Mouse (Mus musculus): Measurements from ENCODE around the gene Glis1. TPM values are rescaled to one million over a fixed set of nuclear protein-coding genes. Genes with fewer than 3 reads are reported as not detected.
A peak's percentile ranks its signal among the peaks of the same experiment; 100 is the strongest.

Gene Glis1
- polyA plus RNA-seq, 1 experiment from 2014 or later = 5.6 TPM

DNA sequence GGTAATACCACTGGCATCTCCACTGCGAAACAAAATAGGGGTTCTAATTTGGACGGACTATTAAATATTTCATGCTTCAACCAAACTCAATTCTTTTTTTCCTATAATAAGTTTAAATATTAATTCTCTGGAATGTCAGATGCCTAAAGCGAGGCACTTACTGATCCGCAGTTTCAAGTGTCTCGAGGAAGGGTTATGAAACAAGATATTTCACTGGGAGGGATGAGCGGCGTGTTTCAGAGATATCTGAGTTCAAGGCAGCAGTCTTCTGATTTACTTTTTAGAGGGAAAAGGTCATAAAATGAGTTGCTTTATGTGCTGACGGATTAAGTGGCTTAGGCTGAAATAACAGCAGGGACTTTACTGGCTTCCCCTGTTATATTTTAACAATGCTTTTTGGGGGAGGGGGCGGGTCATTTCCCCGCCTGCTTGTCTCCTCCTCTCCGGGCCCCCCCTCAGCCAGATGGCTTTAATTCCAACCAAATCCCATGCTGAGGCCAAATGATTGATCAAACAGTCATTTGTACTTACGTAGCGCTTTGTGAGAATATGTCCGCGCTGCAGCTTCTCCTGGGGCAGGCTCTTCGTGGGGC lies 8.6 kb downstream of the Glis1 start:
- Histone ChIP-seq H3K9me3 (ENCODE audit: control insufficient read depth, low read length) (no peaks in the 10 kb centered on the region), H3K4me1 (replicated peaks; ENCODE audit: control insufficient read depth, insufficient read depth, low read length) (0 out of 2 replicates have a peak, but pooled peaks cover 4% of the 10 kb centered on the region), H3K4me3 (replicated peaks; ENCODE audit: low read length) (no peak overlapping the region), H3K36me3 (replicated peaks; ENCODE audit: control insufficient read depth, insufficient read depth) (no peaks in the 10 kb centered on the region), H3K27me3 (ENCODE audit: control insufficient read depth, insufficient read depth, low read length) (peaks cover 29% of the 10 kb centered on the region), H3K4me2 (replicated peaks) (no peak overlapping the region), H3K27ac (no peak overlapping the region), H3K9ac (no peak overlapping the region)
- DNase-seq (ENCODE audit: low spot score) = no peak
- no peak for ATAC-seq (ENCODE audit: low FRiP score)
- 41% methylated on average over 16 of the region's 16 CpGs for WGBS

DNA sequence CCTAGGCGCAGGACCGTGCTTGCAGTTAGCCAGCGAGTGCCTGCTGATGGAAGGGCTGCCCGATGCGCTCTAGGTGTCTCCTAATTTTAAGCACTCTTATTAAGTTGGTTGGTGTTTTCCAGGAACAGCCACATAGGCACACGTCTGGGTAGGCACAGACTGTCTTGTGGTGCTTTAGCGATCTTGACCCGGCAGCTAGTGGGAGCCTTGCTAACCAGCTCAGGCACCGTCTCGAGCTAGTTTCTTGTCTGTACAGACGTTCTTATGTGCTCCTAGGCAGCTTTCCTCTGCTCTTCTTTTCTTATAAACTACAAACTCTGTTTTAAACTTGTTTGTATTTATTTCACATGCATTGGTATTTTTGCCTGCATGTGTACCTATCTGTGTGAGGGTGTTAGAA lies 9.2 kb downstream of the Glis1 start:
- peaks cover 24% of the 10 kb centered on the region; the same call in 1 of the 2 replicates for H3K27me3 ChIP-seq (ENCODE audit: control insufficient read depth, insufficient read depth, low read length)
- H3K4me1 ChIP-seq (replicated peaks; ENCODE audit: control insufficient read depth, insufficient read depth, low read length) = 0 out of 2 replicates have a peak, but pooled peaks cover 4% of the 10 kb centered on the region
- no peak overlapping the region for H3K27ac ChIP-seq
- H3K36me3 ChIP-seq (replicated peaks; ENCODE audit: control insufficient read depth, insufficient read depth) = no peaks in the 10 kb centered on the region
- ATAC-seq (ENCODE audit: low FRiP score) (no peak), DNase-seq (ENCODE audit: low spot score) (no peak)
- no peaks in the 10 kb centered on the region for H3K9me3 ChIP-seq (ENCODE audit: control insufficient read depth, low read length)
- no peak overlapping the region for H3K4me3 ChIP-seq (replicated peaks; ENCODE audit: low read length)
- no peak overlapping the region for H3K9ac ChIP-seq
- H3K4me2 ChIP-seq (replicated peaks) = no peak overlapping the region
- 50% methylated on average over 11 of the region's 11 CpGs for WGBS

DNA sequence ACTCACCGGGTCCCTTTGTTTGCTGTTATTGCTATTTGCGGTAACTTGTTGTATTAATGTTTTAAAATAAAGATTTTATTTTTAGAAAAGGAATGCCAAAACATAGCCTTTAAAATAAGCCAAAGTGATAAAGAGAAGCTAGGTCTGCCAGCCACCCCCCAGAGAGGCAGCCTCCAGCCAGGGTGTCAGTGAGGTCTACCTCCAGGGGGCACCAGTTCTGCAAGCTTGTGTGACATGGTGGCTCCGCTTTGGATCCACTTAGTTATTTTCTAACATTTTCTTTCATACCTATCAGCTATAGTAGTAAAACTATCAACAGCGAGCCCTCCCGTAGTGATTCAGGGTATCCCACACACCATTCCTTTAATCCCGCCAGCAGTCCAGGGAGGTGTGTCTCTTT lies 14.1 kb downstream of the Glis1 start:
- DNase-seq (ENCODE audit: low spot score) = no peak
- WGBS = 91% methylated on average over 6 of the region's 6 CpGs
- Histone ChIP-seq H3K27me3 (ENCODE audit: control insufficient read depth, insufficient read depth, low read length) (no peaks in the 10 kb centered on the region), H3K4me2 (replicated peaks) (no peak overlapping the region), H3K9me3 (ENCODE audit: control insufficient read depth, low read length) (no peaks in the 10 kb centered on the region), H3K36me3 (replicated peaks; ENCODE audit: control insufficient read depth, insufficient read depth) (no peaks in the 10 kb centered on the region), H3K4me3 (replicated peaks; ENCODE audit: low read length) (no peak overlapping the region), H3K27ac (no peak overlapping the region), H3K9ac (no peak overlapping the region), H3K4me1 (replicated peaks; ENCODE audit: control insufficient read depth, insufficient read depth, low read length) (no peaks in the 10 kb centered on the region)
- no peak for ATAC-seq (ENCODE audit: low FRiP score)

DNA sequence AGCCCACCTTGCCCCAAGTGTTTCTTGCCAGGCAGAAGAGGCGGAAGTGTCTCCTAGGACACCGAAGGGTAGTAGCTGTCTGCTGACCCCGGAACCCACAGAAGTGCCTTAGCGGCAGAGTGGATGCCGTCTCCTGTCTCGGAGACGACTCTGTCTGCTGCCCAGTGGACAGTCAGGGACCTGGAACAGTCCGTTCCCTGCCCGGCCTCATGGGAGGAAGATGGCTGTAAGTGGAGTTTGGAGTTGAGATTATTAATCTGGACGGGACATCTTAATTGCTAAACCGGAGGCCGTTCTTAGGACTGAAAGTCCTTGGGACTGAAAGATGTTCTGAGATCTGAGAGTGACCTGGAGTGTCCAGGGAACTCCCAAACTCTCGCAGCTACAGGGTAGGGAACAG lies 15.1 kb downstream of the Glis1 start:
- H3K27ac ChIP-seq = no peak overlapping the region
- WGBS = 91% methylated on average over 13 of the region's 13 CpGs
- H3K9me3 ChIP-seq (ENCODE audit: control insufficient read depth, low read length) = no peaks in the 10 kb centered on the region
- H3K36me3 ChIP-seq (replicated peaks; ENCODE audit: control insufficient read depth, insufficient read depth) = no peaks in the 10 kb centered on the region
- H3K27me3 ChIP-seq (ENCODE audit: control insufficient read depth, insufficient read depth, low read length) = no peaks in the 10 kb centered on the region
- no peak overlapping the region for H3K9ac ChIP-seq
- no peak overlapping the region for H3K4me3 ChIP-seq (replicated peaks; ENCODE audit: low read length)
- no peak overlapping the region for H3K4me2 ChIP-seq (replicated peaks)
- ATAC-seq (ENCODE audit: low FRiP score) (no peak), DNase-seq (ENCODE audit: low spot score) (no peak)
- H3K4me1 ChIP-seq (replicated peaks; ENCODE audit: control insufficient read depth, insufficient read depth, low read length) = no peaks in the 10 kb centered on the region

DNA sequence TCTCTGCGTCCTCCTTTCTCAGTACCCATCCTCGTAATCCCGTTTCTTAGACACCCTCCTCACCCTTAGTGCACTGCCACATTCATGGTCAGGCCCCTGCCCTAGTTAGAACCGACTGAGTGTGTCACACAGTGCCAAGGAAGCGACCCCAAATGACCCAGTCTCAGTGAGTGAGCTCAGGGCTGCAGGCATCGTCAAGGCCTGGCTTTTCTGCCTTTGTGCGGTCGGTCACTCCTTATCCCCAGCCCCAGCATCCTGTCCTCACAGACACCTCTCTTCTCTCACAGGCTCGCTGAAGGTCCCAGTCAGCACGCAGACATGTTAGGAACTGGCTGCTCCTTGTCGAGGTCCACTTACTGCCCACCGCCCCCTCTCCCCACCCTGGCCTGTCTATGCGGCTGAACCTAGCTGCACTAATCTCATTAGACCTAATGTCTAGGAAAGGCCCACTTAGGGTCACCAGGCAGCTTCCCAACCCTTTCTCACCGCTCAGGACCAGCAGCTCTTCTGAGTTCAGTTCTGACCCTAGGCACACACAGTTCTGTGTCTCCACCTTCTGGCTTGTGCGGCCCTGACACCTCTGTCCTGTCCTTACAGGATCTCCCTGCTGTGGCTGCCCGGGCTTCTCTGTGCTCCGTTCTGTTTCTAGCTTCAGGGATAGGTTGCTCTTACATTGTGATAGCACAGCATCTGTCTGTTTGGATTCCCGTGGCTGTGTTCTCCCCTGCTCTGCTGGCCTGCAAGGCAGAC lies 18.1 kb downstream of the Glis1 start:
- Histone ChIP-seq H3K4me3 (replicated peaks; ENCODE audit: low read length) (no peak overlapping the region), H3K36me3 (replicated peaks; ENCODE audit: control insufficient read depth, insufficient read depth) (no peaks in the 10 kb centered on the region), H3K9me3 (ENCODE audit: control insufficient read depth, low read length) (no peaks in the 10 kb centered on the region), H3K27me3 (ENCODE audit: control insufficient read depth, insufficient read depth, low read length) (no peaks in the 10 kb centered on the region), H3K27ac (no peak overlapping the region), H3K4me2 (replicated peaks) (no peak overlapping the region), H3K4me1 (replicated peaks; ENCODE audit: control insufficient read depth, insufficient read depth, low read length) (no peaks in the 10 kb centered on the region), H3K9ac (no peak overlapping the region)
- DNase-seq (ENCODE audit: low spot score) (no peak), ATAC-seq (ENCODE audit: low FRiP score) (no peak)
- 71% methylated on average over 18 of the region's 18 CpGs for WGBS

DNA sequence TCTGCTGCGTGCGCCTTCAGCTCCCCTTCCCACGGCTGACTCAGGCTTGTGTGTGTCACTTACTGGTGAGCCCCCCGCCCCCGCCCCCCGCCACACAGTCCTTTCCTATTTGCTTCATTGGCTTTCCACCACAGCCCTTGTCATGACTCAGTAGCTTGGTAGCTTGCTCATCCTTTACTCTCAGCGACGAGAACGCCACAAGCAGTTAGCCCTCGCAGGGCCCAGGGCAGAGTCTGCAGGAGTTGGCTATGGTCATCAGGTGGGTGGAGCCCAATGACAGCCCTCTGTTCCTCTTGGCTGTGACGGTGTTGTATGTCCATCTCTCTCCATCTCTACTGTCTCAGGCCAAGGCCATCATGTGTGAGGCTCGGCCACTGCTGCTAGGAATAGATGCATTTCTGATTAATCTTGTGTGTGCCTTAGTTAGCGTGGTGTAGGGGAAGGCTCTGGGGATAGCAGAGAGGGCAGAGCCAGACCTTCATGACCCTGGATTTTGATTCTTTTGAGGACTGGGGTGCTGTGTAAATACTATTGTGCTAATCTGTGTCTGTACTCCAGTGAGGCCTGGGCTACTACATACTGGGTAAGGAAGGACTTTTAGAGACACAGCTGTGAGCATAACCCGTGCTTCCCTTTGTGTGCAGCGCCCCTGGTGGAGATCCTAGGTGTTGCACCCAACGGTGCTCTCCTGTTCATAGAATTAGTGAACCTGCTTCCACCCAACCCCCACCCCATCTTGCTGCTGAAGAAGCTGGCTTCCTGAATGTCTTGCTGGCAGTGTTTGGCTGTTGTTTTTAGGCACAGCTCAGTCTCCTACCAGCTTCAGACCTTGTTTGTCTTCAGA lies 19.0 kb downstream of the Glis1 start:
- no peaks in the 10 kb centered on the region for H3K9me3 ChIP-seq (ENCODE audit: control insufficient read depth, low read length)
- no peak overlapping the region for H3K4me3 ChIP-seq (replicated peaks; ENCODE audit: low read length)
- no peaks in the 10 kb centered on the region for H3K36me3 ChIP-seq (replicated peaks; ENCODE audit: control insufficient read depth, insufficient read depth)
- no peaks in the 10 kb centered on the region for H3K4me1 ChIP-seq (replicated peaks; ENCODE audit: control insufficient read depth, insufficient read depth, low read length)
- WGBS = 62% methylated on average over 16 of the region's 16 CpGs
- ATAC-seq (ENCODE audit: low FRiP score) (peak; percentile 86), DNase-seq (ENCODE audit: low spot score) (peak; percentile 94)
- no peak overlapping the region for H3K9ac ChIP-seq
- H3K4me2 ChIP-seq (replicated peaks) = no peak overlapping the region
- no peaks in the 10 kb centered on the region for H3K27me3 ChIP-seq (ENCODE audit: control insufficient read depth, insufficient read depth, low read length)
- no peak overlapping the region for H3K27ac ChIP-seq

DNA sequence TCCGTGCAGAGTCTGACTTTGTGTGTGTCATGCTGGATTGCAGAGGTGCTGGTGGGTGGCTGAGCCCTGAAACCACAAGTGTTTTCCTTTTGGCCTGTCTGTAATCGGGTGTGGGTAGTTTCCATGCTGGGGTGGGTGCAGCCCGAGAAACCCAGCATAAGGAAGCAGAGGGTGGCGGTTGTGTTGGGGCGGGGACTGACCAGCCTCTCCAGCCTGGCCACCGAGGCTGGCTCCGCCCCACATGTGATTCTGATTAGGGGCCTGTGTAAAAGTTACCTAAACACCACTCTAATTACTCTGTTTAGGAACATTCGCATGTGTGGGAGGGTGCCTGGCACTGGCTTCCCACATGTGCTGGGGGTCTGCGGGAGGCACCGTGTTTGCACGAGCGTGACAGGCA lies 23.2 kb downstream of the Glis1 start:
- 67% methylated on average over 12 of the region's 12 CpGs for WGBS
- DNase-seq (ENCODE audit: low spot score) = no peak

DNA sequence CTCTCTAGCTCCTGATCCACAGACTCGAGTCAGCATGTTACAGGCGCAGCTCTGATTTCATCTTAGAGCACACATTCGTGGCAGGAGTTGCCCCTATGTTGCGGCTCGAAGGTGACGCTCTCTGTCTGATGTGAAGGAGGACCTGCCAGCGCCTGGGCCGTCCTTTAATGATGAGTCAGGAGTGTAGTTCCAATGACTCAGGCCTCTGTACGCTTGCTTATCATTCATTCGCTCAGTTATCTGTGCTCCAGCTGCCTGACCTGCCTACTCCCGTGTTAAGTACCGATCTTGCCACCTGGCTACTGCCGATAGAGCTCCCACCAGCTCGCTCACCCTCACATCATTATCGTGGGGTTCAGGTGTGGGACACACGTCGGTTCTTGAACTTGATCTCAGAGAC lies 24.5 kb downstream of the Glis1 start:
- no peaks in the 10 kb centered on the region for H3K4me1 ChIP-seq (replicated peaks; ENCODE audit: control insufficient read depth, insufficient read depth, low read length)
- no peak overlapping the region for H3K9ac ChIP-seq
- H3K36me3 ChIP-seq (replicated peaks; ENCODE audit: control insufficient read depth, insufficient read depth) = no peaks in the 10 kb centered on the region
- no peak overlapping the region for H3K4me2 ChIP-seq (replicated peaks)
- DNase-seq (ENCODE audit: low spot score) = no peak
- H3K27ac ChIP-seq = no peak overlapping the region
- WGBS = 92% methylated on average over 17 of the region's 17 CpGs
- no peak for ATAC-seq (ENCODE audit: low FRiP score)
- H3K9me3 ChIP-seq (ENCODE audit: control insufficient read depth, low read length) = no peaks in the 10 kb centered on the region
- no peaks in the 10 kb centered on the region for H3K27me3 ChIP-seq (ENCODE audit: control insufficient read depth, insufficient read depth, low read length)
- no peak overlapping the region for H3K4me3 ChIP-seq (replicated peaks; ENCODE audit: low read length)

More for the DNA sequence above, 23.2 kb downstream of the Glis1 start:
- H3K36me3 ChIP-seq (replicated peaks; ENCODE audit: control insufficient read depth, insufficient read depth) = no peaks in the 10 kb centered on the region
- no peaks in the 10 kb centered on the region for H3K4me1 ChIP-seq (replicated peaks; ENCODE audit: control insufficient read depth, insufficient read depth, low read length)
- ATAC-seq (ENCODE audit: low FRiP score) = no peak
- no peak overlapping the region for H3K9ac ChIP-seq
- H3K4me3 ChIP-seq (replicated peaks; ENCODE audit: low read length) = no peak overlapping the region
- H3K9me3 ChIP-seq (ENCODE audit: control insufficient read depth, low read length) = no peaks in the 10 kb centered on the region
- no peak overlapping the region for H3K4me2 ChIP-seq (replicated peaks)
- H3K27me3 ChIP-seq (ENCODE audit: control insufficient read depth, insufficient read depth, low read length) = no peaks in the 10 kb centered on the region
- no peak overlapping the region for H3K27ac ChIP-seq

DNA sequence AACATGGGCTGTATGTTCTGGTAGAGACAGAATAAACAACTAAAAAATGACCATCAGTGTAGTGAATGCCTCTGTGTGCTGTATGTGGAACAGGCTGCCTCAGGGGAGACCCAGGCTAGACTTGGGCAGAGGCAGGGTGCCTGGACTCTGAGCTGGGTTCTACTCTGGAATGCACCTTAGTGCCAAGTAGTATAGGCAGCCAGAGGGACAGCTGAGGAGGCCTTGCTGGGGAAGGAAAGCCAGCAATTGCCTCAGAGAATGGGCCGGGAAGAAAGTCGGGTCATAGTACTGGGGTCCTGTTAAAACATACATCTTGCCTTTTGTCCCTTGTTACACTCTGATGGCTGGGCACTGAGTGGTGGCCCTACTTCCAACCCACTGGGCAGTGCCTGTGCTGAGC lies 25.1 kb downstream of the Glis1 start:
- WGBS = 87% methylated on average over 2 of the region's 2 CpGs
- DNase-seq (ENCODE audit: low spot score) (no peak), ATAC-seq (ENCODE audit: low FRiP score) (no peak)
- Histone ChIP-seq H3K9ac (no peak overlapping the region), H3K4me1 (replicated peaks; ENCODE audit: control insufficient read depth, insufficient read depth, low read length) (no peaks in the 10 kb centered on the region), H3K36me3 (replicated peaks; ENCODE audit: control insufficient read depth, insufficient read depth) (no peaks in the 10 kb centered on the region), H3K9me3 (ENCODE audit: control insufficient read depth, low read length) (no peaks in the 10 kb centered on the region), H3K4me3 (replicated peaks; ENCODE audit: low read length) (no peak overlapping the region), H3K4me2 (replicated peaks) (no peak overlapping the region), H3K27me3 (ENCODE audit: control insufficient read depth, insufficient read depth, low read length) (no peaks in the 10 kb centered on the region), H3K27ac (no peak overlapping the region)
